Mouse (Mus musculus): Measurements from ENCODE around the gene Ran. TPM values are rescaled to one million over a fixed set of nuclear protein-coding genes. Genes with fewer than 3 reads are reported as not detected.

The Ran gene
- polyA plus RNA-seq, 1 experiment from 2014 or later, result 321 TPM

DNA sequence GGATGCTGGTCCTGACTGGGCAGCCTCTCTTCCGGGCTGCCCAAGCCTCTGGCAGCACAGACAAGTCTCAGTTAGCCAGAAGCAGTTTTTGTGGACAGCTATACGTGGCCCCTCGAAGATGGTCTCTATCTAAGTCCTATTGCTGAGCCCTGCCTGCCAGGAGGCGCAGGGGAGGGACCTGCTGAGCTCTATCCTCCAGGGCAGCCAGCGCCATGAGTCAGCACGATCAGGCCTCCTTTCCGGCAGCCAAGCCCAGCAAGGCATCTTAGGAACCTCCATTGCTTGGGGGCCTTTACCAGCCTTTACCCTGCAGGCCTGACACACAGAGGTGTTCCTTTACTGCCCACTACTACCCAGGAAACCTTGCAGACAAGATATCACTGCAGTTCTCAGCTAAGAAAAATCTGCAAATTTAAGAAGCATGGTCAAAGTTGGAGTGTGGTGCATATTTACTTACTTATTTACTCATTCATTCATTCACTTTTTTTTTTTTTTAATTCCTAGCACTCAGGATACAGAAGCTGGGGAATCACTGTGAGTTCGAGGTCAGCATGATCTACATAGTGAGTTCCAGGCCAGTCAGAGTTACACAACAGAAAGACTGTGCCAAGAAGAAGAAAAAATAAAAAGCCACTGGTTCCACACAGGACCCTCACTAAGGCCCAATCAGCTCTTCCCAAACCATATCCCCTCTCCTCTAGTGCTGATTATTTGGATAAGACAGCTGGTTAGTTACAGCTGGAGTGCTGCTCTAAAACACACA is 19.0 kb upstream of the Ran start:
- H3K4me1 ChIP-seq (replicated peaks), result peaks cover 26% of the 10 kb centered on the region
- H3K4me3 ChIP-seq, result no peak overlapping the region
- 44% methylated on average over 8 of the region's 8 CpGs for whole genome bisulfite sequencing
- no peaks in the 10 kb centered on the region for H3K27me3 ChIP-seq
- no peak overlapping the region for H3K27ac ChIP-seq
- no peak overlapping the region for H3K4me2 ChIP-seq
- H3K9me3 ChIP-seq (replicated peaks), result no peaks in the 10 kb centered on the region
- no peak for ATAC-seq (replicated peaks; ENCODE audit: insufficient number of reproducible peaks, insufficient read depth, low FRiP score, low read depth)
- H3K36me3 ChIP-seq, result no peaks in the 10 kb centered on the region
- H3K9ac ChIP-seq, result no peak overlapping the region

DNA sequence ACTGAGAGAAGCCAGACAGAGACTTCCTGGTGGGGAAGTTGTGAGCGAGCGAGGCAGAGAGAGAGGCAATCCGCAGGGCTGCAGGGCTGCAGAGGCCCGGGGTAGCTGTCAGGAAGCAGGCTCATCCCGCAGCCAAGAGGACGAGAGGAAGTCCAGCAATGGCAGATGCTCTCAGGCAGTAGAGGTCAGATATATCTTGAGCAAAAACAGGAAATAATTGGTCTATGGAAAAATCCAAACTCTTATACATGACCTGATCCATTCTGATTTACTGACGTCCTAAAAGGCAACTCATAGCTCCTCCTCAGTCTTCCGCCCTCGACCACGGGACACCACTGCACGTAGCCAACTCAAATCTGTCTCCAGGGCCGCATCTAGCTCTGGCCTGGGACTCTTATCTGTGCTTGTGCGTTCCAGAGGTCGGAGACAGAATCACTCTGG is 17.3 kb upstream of the Ran start:
- no peaks in the 10 kb centered on the region for H3K9me3 ChIP-seq (replicated peaks)
- ATAC-seq (replicated peaks; ENCODE audit: insufficient number of reproducible peaks, insufficient read depth, low FRiP score, low read depth), result peak; percentile 74
- peak overlapping the region; percentile 76 for H3K27ac ChIP-seq
- WGBS, result 9% methylated on average over 14 of the region's 14 CpGs
- no peak overlapping the region; the same call in 1 of the 2 replicates for H3K9ac ChIP-seq
- no peaks in the 10 kb centered on the region for H3K36me3 ChIP-seq
- H3K4me1 ChIP-seq (replicated peaks), result peaks cover 38% of the 10 kb centered on the region
- H3K27me3 ChIP-seq, result no peaks in the 10 kb centered on the region
- H3K4me2 ChIP-seq, result peak overlapping the region; percentile 50
- H3K4me3 ChIP-seq, result 0 out of 2 replicates have a peak overlapping the region, but pooled peaks have one; percentile 1

DNA sequence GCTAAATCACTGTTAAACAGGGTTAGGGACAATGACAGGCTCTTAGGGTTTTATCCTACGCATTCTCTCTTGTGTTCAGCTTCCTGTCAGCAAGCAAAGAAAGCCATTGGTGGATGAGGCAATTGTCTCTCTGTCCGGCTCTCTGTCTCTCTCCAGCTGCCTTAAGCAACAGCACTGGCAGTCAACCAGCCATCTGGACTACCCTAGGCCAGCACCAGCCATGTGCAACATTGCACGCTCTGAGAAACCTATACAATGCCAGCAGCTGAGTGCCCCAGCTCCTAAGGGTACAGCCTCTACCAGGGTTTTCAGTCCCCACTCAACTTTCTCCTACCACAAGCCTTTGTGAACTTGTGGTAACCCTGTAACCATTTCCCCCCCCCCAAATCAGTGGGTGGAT is 14.5 kb upstream of the Ran start:
- Histone ChIP-seq H3K9me3 (replicated peaks) (no peaks in the 10 kb centered on the region), H3K36me3 (no peaks in the 10 kb centered on the region), H3K4me2 (peak overlapping the region; percentile 88; the same call in 1 of the 2 replicates), H3K27me3 (no peaks in the 10 kb centered on the region), H3K4me3 (no peak overlapping the region), H3K9ac (no peak overlapping the region), H3K4me1 (replicated peaks) (peaks cover 44% of the 10 kb centered on the region), H3K27ac (peak overlapping the region; percentile 48)
- ATAC-seq (replicated peaks; ENCODE audit: insufficient number of reproducible peaks, insufficient read depth, low FRiP score, low read depth), result no peak
- 76% methylated on average over 3 of the region's 3 CpGs for WGBS

DNA sequence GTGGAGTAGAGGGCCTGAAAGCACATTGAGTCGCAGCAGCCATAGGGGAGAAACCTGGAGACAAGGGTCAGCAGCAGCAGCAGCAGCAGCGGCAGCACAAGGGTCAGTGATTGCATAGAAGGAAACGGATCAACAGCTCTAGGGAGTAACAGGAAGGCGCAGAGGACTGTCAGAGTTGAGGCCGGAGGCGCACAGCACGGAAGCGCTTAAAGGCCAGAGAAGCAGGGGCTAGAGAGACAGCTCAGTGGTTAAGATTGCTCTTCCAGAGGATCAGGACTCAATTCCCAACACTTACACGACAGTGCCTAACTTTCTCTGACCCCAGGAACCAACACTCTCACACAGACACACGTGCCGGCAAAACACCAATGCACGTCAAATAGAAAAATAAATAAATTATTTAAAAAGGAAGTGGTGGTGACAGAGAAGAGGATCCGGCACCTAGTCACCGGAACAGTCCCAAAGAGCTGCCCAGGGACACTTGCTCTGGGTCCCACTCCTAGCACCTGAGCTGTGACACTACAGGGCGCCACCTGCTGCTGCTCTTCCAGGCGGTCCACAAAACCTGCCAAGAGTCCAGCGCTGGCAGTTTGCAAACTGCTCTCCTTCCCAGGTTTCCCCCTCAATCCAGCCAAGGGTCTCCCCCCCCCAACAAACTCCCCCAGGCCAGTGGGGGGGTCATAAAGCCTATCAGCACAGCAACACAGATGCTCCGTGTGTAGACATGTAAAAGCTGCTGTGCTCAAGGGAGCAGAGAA is 13.7 kb upstream of the Ran start:
- Histone ChIP-seq H3K9ac (no peak overlapping the region), H3K9me3 (replicated peaks) (no peaks in the 10 kb centered on the region), H3K27ac (peak overlapping the region; percentile 48), H3K27me3 (no peaks in the 10 kb centered on the region), H3K36me3 (no peaks in the 10 kb centered on the region), H3K4me2 (peak overlapping the region; percentile 88), H3K4me1 (replicated peaks) (peaks cover 40% of the 10 kb centered on the region), H3K4me3 (peak overlapping the region; percentile 18)
- ATAC-seq (replicated peaks; ENCODE audit: insufficient number of reproducible peaks, insufficient read depth, low FRiP score, low read depth), result no peak
- 75% methylated on average over 18 of the region's 18 CpGs for WGBS

DNA sequence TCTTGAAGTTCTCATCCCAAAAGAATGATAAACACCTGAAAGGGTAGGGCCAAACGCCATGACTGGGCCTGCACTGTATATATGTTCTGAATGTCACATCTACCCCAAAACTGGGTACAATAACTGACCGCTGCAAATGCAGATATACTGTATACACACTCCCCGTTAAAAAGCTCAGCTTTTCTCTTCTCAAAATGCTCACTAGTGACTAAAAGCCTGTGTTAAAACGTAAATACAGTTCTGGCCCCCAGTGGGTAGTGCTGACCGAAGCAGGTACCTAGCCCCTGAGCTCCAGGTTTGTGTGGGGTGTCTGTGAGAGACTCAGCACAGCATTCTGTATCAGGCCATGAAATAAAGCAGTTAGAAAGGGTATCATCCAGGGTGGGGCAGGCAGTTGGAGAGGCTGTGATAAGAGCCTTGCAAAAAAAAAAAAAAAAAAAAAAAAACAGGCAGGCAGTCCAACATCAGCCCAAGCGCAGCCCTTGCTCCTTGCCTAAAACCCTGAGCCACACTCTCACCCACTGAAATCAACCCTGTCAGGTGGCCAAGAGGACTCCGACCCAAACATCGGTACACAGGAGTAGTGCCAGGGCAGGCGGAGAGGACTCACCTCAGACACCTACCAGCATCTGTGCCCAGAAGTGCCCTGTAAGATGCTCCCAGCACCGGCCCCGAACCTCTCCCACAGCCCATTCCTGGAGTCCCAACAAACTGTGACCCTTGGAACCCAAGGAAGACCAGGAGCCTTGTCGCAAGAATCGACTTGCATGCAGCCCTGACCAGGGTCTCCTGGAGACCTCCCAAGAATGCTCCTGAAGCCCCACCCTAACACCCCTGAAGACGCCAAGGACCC is 12.5 kb upstream of the Ran start:
- 51% methylated on average over 14 of the region's 14 CpGs for WGBS
- Histone ChIP-seq H3K4me3 (peak overlapping the region; percentile 67), H3K27me3 (no peaks in the 10 kb centered on the region), H3K9me3 (replicated peaks) (no peaks in the 10 kb centered on the region), H3K9ac (peak overlapping the region; percentile 59), H3K36me3 (no peaks in the 10 kb centered on the region), H3K4me2 (peak overlapping the region; percentile 88), H3K4me1 (replicated peaks) (peaks cover 30% of the 10 kb centered on the region), H3K27ac (no peak overlapping the region; the same call in 1 of the 2 replicates)
- no peak for ATAC-seq (replicated peaks; ENCODE audit: insufficient number of reproducible peaks, insufficient read depth, low FRiP score, low read depth)

DNA sequence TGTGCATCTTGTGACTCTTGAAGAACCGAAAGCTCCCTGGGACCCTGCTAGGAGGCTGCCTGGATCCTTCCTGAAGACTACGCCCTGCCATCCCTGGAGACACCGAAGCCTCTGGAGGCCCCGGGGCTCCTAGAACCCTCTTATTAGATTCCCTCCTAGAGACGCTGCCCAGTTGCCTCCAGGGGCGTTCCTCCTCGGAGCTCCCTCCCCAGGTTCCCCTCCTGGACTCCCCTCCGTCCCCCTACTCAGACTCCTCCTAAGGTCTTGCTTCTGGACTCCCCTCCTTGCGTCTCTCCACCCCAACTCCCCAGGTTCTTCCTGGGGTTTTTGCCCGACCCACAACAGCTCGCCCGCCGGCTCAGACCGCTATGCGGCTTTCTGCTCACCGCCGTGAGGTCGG is 11.9 kb upstream of the Ran start:
- peak; percentile 7; the same call in 1 of the 2 replicates for ATAC-seq (replicated peaks; ENCODE audit: insufficient number of reproducible peaks, insufficient read depth, low FRiP score, low read depth)
- peak overlapping the region; percentile 88 for H3K4me2 ChIP-seq
- no peaks in the 10 kb centered on the region for H3K36me3 ChIP-seq

DNA sequence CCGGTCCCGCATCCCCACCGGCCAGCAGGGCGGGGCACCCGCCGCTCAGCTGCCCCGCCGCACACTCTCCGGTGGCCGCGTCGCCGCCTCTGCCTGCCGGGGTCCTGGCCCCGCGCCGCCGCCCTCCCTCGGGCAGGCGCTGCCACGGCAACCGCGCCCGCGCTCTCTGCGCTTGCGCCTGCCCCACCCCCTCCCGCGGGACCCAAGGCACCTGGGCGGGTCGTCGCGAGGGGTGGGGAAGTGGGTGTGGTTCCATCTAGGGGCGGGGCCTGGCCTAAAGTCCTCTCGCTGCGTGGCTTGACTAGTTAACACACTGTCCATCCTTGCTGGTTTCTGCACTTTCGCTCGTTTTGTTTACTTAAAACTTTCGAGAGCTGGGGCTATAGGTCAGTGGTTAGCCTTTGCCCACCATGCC is 11.4 kb upstream of the Ran start, which contains the start of gene Stx2:
TSS of gene Stx2 (minus strand) at position 163 of the 415 bp plus-strand sequence.
- peaks cover 21% of the 10 kb centered on the region for H3K4me1 ChIP-seq (replicated peaks)
- H3K27me3 ChIP-seq, result no peaks in the 10 kb centered on the region
- peak; percentile 94 for ATAC-seq (replicated peaks; ENCODE audit: insufficient number of reproducible peaks, insufficient read depth, low FRiP score, low read depth)
- H3K36me3 ChIP-seq, result no peaks in the 10 kb centered on the region
- H3K4me3 ChIP-seq, result peak within 1 kb of the TSS; percentile 67
- H3K9me3 ChIP-seq (replicated peaks), result no peaks in the 10 kb centered on the region
- H3K27ac ChIP-seq, result 0 out of 2 replicates have a peak within 1 kb of the TSS, but pooled peaks have one; percentile 18
- peak within 1 kb of the TSS; percentile 59 for H3K9ac ChIP-seq
- WGBS, result under 1% methylated on average over 39 of the region's 39 CpGs
- peak within 1 kb of the TSS; percentile 88 for H3K4me2 ChIP-seq

More for the DNA sequence above, 11.9 kb upstream of the Ran start:
- Histone ChIP-seq H3K27ac (0 out of 2 replicates have a peak overlapping the region, but pooled peaks have one; percentile 18), H3K9ac (peak overlapping the region; percentile 59), H3K27me3 (no peaks in the 10 kb centered on the region), H3K4me1 (replicated peaks) (peaks cover 23% of the 10 kb centered on the region), H3K9me3 (replicated peaks) (no peaks in the 10 kb centered on the region), H3K4me3 (peak overlapping the region; percentile 67)
- under 1% methylated on average over 18 of the region's 18 CpGs for WGBS

DNA sequence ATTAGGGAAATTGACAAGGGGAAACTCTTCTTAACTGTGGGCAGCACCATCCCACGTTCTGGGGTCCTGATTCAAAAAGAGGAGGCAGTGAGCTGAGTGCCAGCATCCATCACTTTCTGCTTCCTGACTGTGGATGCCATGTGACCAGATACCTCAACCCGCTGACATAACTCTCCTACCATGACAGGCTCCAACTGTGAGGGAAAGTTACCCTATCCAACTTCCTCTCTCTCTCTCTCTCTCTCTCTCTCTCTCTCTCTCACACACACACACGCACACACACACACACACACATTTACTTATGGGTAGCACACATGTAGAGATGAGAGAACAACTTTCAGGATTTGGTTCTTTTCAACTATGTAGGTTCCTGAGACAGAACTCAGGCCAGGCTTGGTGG is 10.3 kb upstream of the Ran start:
- ATAC-seq (replicated peaks; ENCODE audit: insufficient number of reproducible peaks, insufficient read depth, low FRiP score, low read depth), result no peak
- H3K27me3 ChIP-seq, result no peaks in the 10 kb centered on the region
- no peak overlapping the region for H3K4me2 ChIP-seq
- H3K9ac ChIP-seq, result no peak overlapping the region
- no peak overlapping the region for H3K27ac ChIP-seq
- no peaks in the 10 kb centered on the region for H3K36me3 ChIP-seq
- peaks cover 20% of the 10 kb centered on the region for H3K4me1 ChIP-seq (replicated peaks)
- no peaks in the 10 kb centered on the region for H3K9me3 ChIP-seq (replicated peaks)
- no peak overlapping the region for H3K4me3 ChIP-seq
- WGBS, result 71% methylated on average over 3 of the region's 3 CpGs

DNA sequence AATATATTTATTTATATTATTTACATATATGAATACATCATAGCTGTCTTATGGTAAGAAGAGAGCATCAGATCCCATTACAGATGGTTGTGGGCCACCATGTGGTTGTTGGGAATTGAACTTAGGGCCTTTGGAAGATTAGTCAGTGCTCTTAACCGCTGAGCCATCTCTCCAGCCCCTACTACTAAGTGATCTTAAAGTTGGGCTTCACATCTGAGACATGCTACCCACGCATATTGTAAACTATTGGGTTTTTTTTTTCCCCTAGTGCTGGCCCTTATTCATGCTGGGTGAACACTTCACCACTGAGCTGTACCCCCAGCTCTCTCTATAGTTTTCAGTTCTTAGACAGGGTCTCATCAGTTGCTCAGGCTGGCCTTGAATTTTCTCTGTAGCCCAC is 8.9 kb upstream of the Ran start:
- H3K27me3 ChIP-seq, result no peaks in the 10 kb centered on the region
- H3K36me3 ChIP-seq, result no peaks in the 10 kb centered on the region
- H3K27ac ChIP-seq, result no peak overlapping the region
- H3K4me2 ChIP-seq, result no peak overlapping the region
- no peak overlapping the region for H3K9ac ChIP-seq
- no peak overlapping the region for H3K4me3 ChIP-seq
- no peaks in the 10 kb centered on the region for H3K9me3 ChIP-seq (replicated peaks)
- peaks cover 20% of the 10 kb centered on the region for H3K4me1 ChIP-seq (replicated peaks)
- no peak for ATAC-seq (replicated peaks; ENCODE audit: insufficient number of reproducible peaks, insufficient read depth, low FRiP score, low read depth)
- 80% methylated on average over 2 of the region's 2 CpGs for WGBS

DNA sequence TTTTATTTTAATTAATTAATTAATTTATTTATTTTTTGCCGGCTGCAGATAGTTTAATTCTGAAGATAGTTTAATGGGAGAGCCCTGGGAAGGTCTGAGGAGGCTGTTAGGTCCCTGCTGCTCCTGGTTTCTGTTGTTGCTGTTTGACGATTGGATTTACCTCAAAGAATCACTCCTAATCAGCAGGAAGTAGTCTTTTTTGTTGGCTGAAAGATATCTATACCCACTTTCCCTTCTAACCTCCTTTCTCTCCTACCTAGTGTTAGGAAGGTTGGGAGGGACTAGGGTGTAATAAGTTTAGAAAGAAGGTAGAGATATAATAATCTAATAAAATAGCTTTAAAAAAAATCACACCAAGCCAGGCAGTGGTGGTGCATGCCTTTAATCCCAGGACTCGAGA is 4.8 kb upstream of the Ran start:
- no peak for ATAC-seq (replicated peaks; ENCODE audit: insufficient number of reproducible peaks, insufficient read depth, low FRiP score, low read depth)
- no peaks in the 10 kb centered on the region for H3K36me3 ChIP-seq

DNA sequence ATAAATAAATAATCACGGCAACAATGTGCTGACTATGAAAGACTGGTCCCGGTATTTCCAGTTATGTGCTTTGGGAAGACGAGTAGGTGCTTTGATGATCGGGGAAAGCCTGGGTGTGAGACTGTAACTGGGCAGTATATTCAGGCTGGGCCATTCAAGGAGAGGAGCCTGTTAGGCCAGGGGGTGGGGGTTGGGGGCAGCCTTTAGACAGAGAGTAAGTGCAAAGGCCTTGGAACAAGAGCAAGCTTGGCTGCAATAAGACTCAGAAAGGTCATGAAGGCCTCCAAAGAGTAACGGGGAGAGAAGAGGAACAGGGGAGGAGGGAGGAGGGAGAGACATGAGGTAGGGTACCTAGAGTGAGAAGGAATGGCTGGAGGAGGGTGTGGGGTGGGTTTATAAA is 4.3 kb upstream of the Ran start:
- H3K4me2 ChIP-seq, result no peak overlapping the region
- peaks cover 8% of the 10 kb centered on the region for H3K4me1 ChIP-seq (replicated peaks)
- 79% methylated on average over 5 of the region's 5 CpGs for WGBS
- no peaks in the 10 kb centered on the region for H3K27me3 ChIP-seq
- H3K27ac ChIP-seq, result no peak overlapping the region
- no peaks in the 10 kb centered on the region for H3K9me3 ChIP-seq (replicated peaks)
- ATAC-seq (replicated peaks; ENCODE audit: insufficient number of reproducible peaks, insufficient read depth, low FRiP score, low read depth), result no peak
- H3K9ac ChIP-seq, result no peak overlapping the region
- H3K36me3 ChIP-seq, result no peaks in the 10 kb centered on the region
- H3K4me3 ChIP-seq, result no peak overlapping the region

More for the DNA sequence above, 4.8 kb upstream of the Ran start:
- 68% methylated on average over 3 of the region's 3 CpGs for WGBS
- no peak overlapping the region for H3K4me2 ChIP-seq
- no peak overlapping the region for H3K27ac ChIP-seq
- H3K4me1 ChIP-seq (replicated peaks), result peaks cover 8% of the 10 kb centered on the region
- no peak overlapping the region for H3K9ac ChIP-seq
- H3K4me3 ChIP-seq, result no peak overlapping the region
- H3K27me3 ChIP-seq, result no peaks in the 10 kb centered on the region
- no peaks in the 10 kb centered on the region for H3K9me3 ChIP-seq (replicated peaks)
